Mouse (Mus musculus) layer of hippocampus, adult 2 months (tissue): ENCODE measurements at regions not wholly inside any gene's neighbourhood (a gene's known extent, or its start where the extent isn't known, plus 50 kb on each side); places are given as distances from the start of the nearest gene placed in this dataset.
A peak's percentile ranks its signal among the peaks of the same experiment; 100 is the strongest.

Source experiments
- DNase-seq, 2 experiments: peaks; one replicate each; pipeline ENCODE4 v3.0.0; 2022; ENCODE audit warnings: low spot score in 2 of 2
- H3K27ac ChIP-seq: fragments of 200-600 bp; 2 replicates; pipeline ENCODE4 v1.8.1; 2022
- H3K4me3 ChIP-seq: fragments of 200-600 bp; 2 replicates; pipeline ENCODE4 v1.8.1; 2022; ENCODE audit warnings: mild to moderate bottlenecking
- CTCF ChIP-seq: fragments of 200-600 bp; conservative IDR thresholded peaks from 2 replicates; pipeline ENCODE4 v1.8.1; 2022; ENCODE audit warnings: antibody characterized with exemption, mild to moderate bottlenecking, moderate library complexity

- Histone ChIP-seq H3K27ac (no peak overlapping the region), H3K4me3 (no peak overlapping the region)
- no peak for TF ChIP-seq CTCF
- DNase-seq: no peak
Observed at GRCm38 (mm10) chrX:163302697-163303096, 246.8 kb downstream of the Grpr start.

GRCm38 (mm10) chrX:163301045-163301444 lies 248.4 kb downstream of the Grpr start:
- DNase-seq: no peak
- no peak for TF ChIP-seq CTCF
- no peak overlapping the region for H3K27ac ChIP-seq
- H3K4me3 ChIP-seq: no peak overlapping the region

- no peak overlapping the region for H3K4me3 ChIP-seq
- TF ChIP-seq CTCF: no peak
- H3K27ac ChIP-seq: no peak overlapping the region
- no peak for DNase-seq
Observed at GRCm38 (mm10) chrX:163296956-163297628, 252.4 kb downstream of the Grpr start.

GRCm38 (mm10) chrX:163261248-163261647 lies 288.2 kb downstream of the Grpr start:
- no peak overlapping the region for H3K4me3 ChIP-seq
- no peak overlapping the region for H3K27ac ChIP-seq
- no peak for TF ChIP-seq CTCF
- DNase-seq: no peak

GRCm38 (mm10) chrX:163253048-163253447 lies 288.6 kb upstream of the S100g start:
- no peak for TF ChIP-seq CTCF
- Histone ChIP-seq H3K4me3 (no peak overlapping the region), H3K27ac (no peak overlapping the region)
- no peak for DNase-seq

- no peak for DNase-seq
Observed at GRCm38 (mm10) chrX:163205260-163205659, 240.9 kb upstream of the S100g start.

GRCm38 (mm10) chrX:163203446-163203845 lies 239.0 kb upstream of the S100g start:
- no peak for TF ChIP-seq CTCF
- Histone ChIP-seq H3K4me3 (no peak overlapping the region), H3K27ac (no peak overlapping the region)
- DNase-seq: no peak

More at GRCm38 (mm10) chrX:163205260-163205659, 240.9 kb upstream of the S100g start:
- TF ChIP-seq CTCF: no peak
- no peak overlapping the region for H3K27ac ChIP-seq
- no peak overlapping the region for H3K4me3 ChIP-seq

- H3K27ac ChIP-seq: no peak overlapping the region
- DNase-seq: no peak
- TF ChIP-seq CTCF: peak; percentile 56
- H3K4me3 ChIP-seq: no peak overlapping the region
Observed at GRCm38 (mm10) chrX:163181588-163181987, 217.2 kb upstream of the S100g start.

- Histone ChIP-seq H3K27ac (no peak overlapping the region), H3K4me3 (no peak overlapping the region)
- DNase-seq: no peak
- no peak for TF ChIP-seq CTCF
Observed at GRCm38 (mm10) chrX:163164810-163165209, 200.4 kb upstream of the S100g start.

GRCm38 (mm10) chrX:163155251-163155650 lies 190.9 kb upstream of the S100g start:
- no peak for DNase-seq
- no peak for TF ChIP-seq CTCF
- no peak overlapping the region for H3K27ac ChIP-seq
- H3K4me3 ChIP-seq: no peak overlapping the region

- no peak overlapping the region for H3K27ac ChIP-seq
- no peak overlapping the region for H3K4me3 ChIP-seq
- DNase-seq: no peak
- no peak for TF ChIP-seq CTCF
Observed at GRCm38 (mm10) chrX:163151970-163152369, 187.6 kb upstream of the S100g start.

- H3K27ac ChIP-seq: no peak overlapping the region
- H3K4me3 ChIP-seq: no peak overlapping the region
- peak; percentile 48 for TF ChIP-seq CTCF
- no peak for DNase-seq
Observed at GRCm38 (mm10) chrX:163144475-163144874, 180.1 kb upstream of the S100g start.

- H3K4me3 ChIP-seq: no peak overlapping the region
- DNase-seq: no peak
- no peak overlapping the region for H3K27ac ChIP-seq
- no peak for TF ChIP-seq CTCF
Observed at GRCm38 (mm10) chrX:163139475-163139874, 175.1 kb upstream of the S100g start.

GRCm38 (mm10) chrX:163128626-163129025 lies 164.2 kb upstream of the S100g start:
- no peak for TF ChIP-seq CTCF
- no peak for DNase-seq
- Histone ChIP-seq H3K27ac (no peak overlapping the region), H3K4me3 (no peak overlapping the region)
